Mouse (Mus musculus) lung, postnatal 25 days (tissue): Measurements from ENCODE around the gene Zfp420.
"Not testable (repeated sequence)": the region's sequence is repeated elsewhere in the genome, so short reads cannot be mapped to it uniquely, and the experiment has no call there.

ENCODE experiments used
- DNase-seq: peaks from one replicate; pipeline ENCODE4 v3.0.0; 2022; ENCODE audit warnings: low spot score

The Zfp420 gene

DNA sequence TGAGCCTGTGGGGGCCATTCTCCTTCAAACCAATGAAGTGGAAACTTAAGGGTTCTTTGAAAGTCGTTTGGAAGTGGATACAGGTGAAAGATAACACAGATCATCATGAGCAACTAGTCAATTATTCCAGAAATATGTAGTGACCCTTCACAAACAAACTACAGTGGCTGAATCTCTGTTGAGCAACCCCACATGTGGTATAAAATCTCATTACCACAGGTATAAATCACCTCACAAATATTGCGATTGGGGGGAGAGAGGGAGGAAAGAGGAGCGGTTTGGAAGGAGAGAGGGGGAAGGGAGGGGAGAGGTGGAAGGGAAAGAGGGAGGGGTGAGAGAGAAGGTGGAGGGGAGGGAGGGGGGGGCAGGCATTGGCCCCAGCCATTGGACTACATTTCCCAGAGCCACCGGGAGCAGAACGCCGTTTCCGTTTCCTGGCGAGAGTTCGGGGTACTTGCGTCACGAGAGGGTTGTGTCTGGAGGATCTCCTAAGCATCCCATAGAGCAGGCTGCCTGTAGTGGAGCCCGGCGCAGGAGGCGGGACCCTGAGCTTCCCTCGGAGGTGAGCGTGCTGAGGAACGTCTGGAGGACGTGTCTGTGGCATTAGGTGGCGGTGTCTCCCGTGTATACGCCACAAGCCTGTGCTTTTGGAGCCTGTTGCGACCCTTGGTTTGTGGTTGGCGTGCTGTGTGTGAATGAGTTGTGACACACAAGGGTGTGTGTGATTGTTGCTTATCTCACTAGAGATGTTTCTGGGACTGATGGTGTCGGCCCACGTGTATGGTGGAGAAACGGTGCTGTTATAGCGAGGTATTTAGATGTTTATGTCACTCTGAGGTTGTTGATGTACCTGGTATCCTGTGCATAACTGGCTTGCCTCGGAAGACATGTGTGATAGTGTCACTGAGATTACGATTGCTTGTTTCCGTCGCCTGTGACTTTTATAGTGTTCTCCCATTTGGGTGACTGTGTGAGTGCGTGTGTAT lies at the start of gene Zfp420:
TSS of gene Zfp420 (plus strand) at position 448 of the 986 bp plus-strand sequence.
- peak; percentile 94 for DNase-seq

DNA sequence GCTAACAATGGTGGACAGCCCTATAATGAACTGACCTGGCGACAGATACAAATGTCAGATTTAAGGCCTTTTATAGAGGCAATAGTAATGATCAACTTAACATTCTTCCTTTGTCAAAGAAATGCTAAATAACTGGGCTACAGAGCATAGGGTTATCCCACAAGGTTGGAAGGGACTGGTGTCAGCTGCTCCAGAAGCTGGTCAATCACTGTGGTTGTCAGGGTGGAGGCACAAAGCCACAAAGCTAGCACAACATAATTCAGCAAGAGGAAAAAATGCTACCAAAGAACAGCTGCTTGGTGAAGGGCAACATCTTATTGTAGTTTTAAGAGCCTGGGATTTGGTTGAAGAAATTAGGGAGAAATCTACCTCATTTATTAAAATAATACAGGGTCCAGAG lies 47.5 kb upstream of the Zfp420 start:
- DNase-seq = no peak

GRCm38 (mm10) chr7:29814381-29814780 lies 45.4 kb upstream of the Zfp420 start:
- no peak for DNase-seq

GRCm38 (mm10) chr7:29815061-29815784 lies 44.6 kb upstream of the Zfp420 start:
- no peak for DNase-seq

- DNase-seq = peak; percentile 95
These were observed 43.8 kb upstream of the Zfp420 start, which contains the start of gene Zfp790 for GRCm38 (mm10) chr7:29815910-29816429. Gene Zfp790 (plus strand): TSS chr7:29816114.

DNA sequence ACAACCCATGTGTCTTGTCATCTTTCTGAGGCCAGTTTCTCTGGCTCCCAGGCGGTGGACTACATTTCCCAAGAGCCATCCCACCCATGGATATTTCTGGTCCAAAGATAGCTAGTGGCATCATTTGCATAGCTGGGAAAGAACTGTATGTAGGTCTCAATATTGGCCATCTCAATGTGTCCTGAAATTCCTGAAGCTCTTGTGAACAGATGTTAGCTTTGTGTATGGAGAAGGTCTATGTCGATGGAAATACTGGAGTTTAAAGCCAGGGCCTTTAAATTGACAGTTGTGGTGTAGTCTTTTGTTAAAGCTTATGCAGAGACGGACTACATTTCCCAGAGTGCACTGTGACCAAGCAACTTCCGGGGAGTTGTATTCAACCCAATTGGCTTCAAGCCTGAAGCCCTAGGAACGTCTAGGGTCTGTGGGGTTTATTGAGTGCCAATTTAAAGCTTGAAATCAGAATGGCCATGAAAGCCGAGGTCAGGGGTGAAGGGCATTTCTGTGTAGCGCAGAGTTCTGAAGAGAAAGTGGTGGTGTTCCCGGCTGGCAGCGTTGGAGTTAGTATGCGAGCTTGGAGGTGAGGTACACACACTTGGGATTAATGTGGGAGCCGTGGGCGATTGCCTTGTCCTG lies 41.0 kb upstream of the Zfp420 start:
- DNase-seq = peak; percentile 81

- DNase-seq = no peak
These were observed 31.8 kb upstream of the Zfp420 start for GRCm38 (mm10) chr7:29828001-29828400.

DNA sequence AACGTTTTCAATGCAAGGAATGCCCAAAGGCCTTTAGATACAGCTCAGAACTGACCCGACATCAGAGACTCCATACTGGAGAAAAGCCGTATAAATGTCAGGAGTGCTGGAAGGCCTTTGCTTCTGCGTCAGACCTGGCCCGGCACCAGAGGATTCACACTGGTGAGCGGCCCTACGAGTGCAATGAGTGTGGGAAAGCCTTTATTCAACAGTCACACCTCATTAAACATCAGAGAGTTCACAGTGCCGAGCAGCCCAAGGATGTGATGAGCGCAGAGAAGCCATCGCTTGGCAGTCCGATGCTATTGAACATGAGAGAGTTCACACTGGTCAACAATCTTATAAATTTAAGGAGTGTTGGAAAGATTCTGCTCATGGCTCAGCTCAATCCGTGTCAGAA lies 30.0 kb upstream of the Zfp420 start:
- DNase-seq = no peak

DNA sequence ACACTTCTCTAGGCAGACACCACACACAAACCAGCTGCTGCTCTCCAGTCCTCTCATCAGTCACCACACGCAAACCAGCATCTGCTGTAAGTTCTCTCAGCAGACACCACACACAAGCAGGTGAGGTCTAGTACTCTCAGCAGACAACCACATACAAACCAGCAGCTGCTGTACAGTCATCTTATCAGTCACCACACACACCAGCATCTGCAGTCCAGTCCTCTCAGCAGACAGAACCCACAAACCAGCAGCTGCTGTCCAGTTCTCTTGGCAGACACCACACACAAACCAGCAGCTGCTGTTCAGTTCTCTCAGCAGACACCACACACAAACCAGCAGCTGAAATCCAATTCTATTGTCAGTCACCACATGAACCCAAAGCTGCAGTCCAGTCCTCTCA lies 23.0 kb upstream of the Zfp420 start:
- DNase-seq = no peak

DNA sequence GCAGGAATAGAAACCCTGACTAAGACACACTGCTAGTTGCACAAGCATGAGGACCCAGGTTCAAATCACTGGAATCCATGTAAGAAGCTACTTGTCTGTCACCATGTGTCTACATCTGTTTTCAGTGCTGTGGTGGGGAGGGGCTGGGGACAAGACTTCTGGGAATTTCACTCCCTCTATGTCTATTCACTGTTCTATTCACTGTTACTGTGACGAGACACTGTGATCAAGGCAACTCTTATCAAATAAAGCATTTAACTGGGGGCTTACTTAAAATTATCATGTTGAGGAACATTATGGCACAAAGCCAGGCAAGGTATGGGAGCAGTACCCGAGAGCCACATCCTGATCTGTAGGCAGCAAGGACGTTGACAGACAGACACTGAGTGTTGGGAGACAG lies 20.5 kb upstream of the Zfp420 start:
- no peak for DNase-seq

GRCm38 (mm10) chr7:29842105-29842504 lies 17.7 kb upstream of the Zfp420 start:
- no peak for DNase-seq

GRCm38 (mm10) chr7:29844616-29845015 lies 15.2 kb upstream of the Zfp420 start:
- DNase-seq = no peak

GRCm38 (mm10) chr7:29852831-29853218 lies 7.0 kb upstream of the Zfp420 start:
- no peak for DNase-seq

DNA sequence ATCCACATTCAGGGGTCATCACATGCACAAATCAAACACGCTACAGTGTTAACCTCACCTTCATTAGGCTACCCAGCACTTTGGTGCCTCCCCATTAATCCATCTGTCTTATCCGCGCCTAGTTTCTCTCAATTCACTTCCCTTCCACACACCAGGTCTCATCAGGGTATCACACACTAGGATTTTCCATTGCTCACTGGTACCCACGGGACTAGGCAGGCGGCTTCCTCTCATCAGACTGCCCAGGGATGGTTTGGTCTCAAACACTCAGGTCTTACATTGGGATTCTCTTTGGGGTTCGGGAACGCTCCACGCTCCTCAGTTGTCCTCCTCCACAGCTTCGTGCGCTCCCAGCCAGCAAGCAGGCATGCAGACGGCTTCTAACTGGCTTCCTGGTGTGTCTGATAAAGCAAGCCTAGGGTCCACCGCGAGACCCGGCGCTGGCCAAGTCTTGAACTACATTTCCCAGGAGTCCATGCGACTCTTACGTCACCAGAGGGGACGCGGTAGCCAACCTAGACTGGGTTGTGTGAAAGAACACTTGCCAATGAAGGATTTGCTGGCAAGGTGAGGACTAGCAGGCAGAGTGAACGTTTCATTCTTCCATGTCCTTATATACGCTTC lies 6.4 kb upstream of the Zfp420 start, which contains the start of gene Zfp940:
TSS of gene Zfp940 (minus strand) at position 451 of the 624 bp plus-strand sequence.
- peak; percentile 86 for DNase-seq

DNA sequence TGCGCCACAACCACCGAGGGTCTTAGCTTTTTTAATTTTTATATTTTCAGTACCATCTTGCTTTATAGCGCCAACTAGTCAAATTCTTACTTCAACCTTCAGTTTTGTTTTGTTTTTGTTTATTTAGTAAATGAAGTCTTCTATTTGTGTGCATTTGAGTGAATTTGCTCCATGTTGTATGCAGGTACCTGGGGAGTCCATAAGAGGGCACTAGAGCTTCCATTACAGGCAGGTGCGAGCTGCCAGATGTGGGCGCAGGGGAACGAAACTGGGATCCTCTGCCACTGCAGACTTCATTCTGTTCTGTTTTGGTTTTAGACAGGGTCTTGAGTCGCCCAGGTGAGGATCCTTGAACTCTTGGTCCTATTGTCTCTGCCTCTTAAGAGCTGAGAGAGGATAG lies 1.9 kb downstream of the Zfp420 start:
- no peak for DNase-seq

GRCm38 (mm10) chr7:29874256-29874655 lies 14.5 kb downstream of the Zfp420 start:
- DNase-seq = no peak

- DNase-seq = not testable (repeated sequence)
These were observed 17.8 kb downstream of the Zfp420 start for GRCm38 (mm10) chr7:29877561-29877960.

- DNase-seq = no peak
These were observed 20.3 kb downstream of the Zfp420 start for GRCm38 (mm10) chr7:29880056-29880455.

- no peak for DNase-seq
These were observed 21.1 kb downstream of the Zfp420 start for GRCm38 (mm10) chr7:29880916-29881315.

GRCm38 (mm10) chr7:29890501-29890900 lies 30.7 kb downstream of the Zfp420 start:
- no peak for DNase-seq

GRCm38 (mm10) chr7:29892756-29893155 lies 33.0 kb downstream of the Zfp420 start:
- DNase-seq = no peak

DNA sequence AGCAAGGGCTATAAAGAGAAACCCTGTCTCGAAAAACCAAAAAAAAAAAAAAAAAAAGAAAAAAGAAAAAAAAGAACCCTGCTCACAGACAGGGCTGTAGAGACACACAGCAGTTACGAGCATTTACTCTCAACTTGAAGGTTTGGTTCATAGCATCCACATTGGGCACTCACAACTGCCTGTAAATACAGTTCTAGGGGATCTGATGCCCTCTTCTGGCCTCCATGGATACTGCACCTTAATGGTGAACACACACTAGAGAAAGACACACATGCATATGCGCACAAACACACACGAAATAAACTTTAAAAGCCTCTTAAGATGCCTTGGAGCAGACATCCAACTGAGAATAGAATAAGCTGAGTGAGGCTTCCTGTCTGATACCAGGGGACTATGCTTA lies 38.6 kb downstream of the Zfp420 start:
- DNase-seq = no peak
